Mouse (Mus musculus) limb, embryonic 14.5 days (tissue): Measurements from ENCODE around the gene Gm13023. TPM values are rescaled to one million over a fixed set of nuclear protein-coding genes. Genes with fewer than 3 reads are reported as not detected.
"Not testable (repeated sequence)": the region's sequence is repeated elsewhere in the genome, so short reads cannot be mapped to it uniquely, and the experiment has no call there.

Experiments used
- ATAC-seq: fragments of 200-750 bp; cut with Nextera tagmentation; 2 replicates; pipeline ENCODE4 v1.8.0; 2017; ENCODE audit warnings: low read depth, moderate number of reproducible peaks, moderate TSS enrichment; ENCODE audit not compliant: low FRiP score
- DNase-seq: peaks from one replicate; pipeline ENCODE4 v3.0.0-alpha.2; 2015; ENCODE audit warnings: low spot score
- H3K27ac ChIP-seq: fragments of 300-500 bp; sonication (generic); replicated peaks from 2 replicates; pipeline ENCODE4 v1.5.1; 2014; ENCODE audit warnings: low read depth, mild to moderate bottlenecking, low read length, moderate library complexity, mixed read lengths
- H3K27me3 ChIP-seq: fragments of 300-500 bp; sonication (generic); 2 replicates; pipeline ENCODE4 v1.6.1; 2014; ENCODE audit warnings: low read length, mixed read lengths; ENCODE audit not compliant: control insufficient read depth, insufficient read depth
- H3K36me3 ChIP-seq: fragments of 300-500 bp; sonication (generic); 2 replicates; pipeline ENCODE4 v1.6.1; 2014; ENCODE audit warnings: mild to moderate bottlenecking, low read length, moderate library complexity, mixed read lengths; ENCODE audit not compliant: control insufficient read depth, insufficient read depth
- H3K4me1 ChIP-seq: fragments of 300-500 bp; sonication (generic); 2 replicates; pipeline ENCODE4 v1.6.1; 2014; ENCODE audit warnings: antibody characterized with exemption, low read length, mixed read lengths; ENCODE audit not compliant: control insufficient read depth, insufficient read depth
- H3K4me2 ChIP-seq: fragments of 300-500 bp; sonication (generic); replicated peaks from 2 replicates; pipeline ENCODE4 v1.6.1; 2014; ENCODE audit warnings: low read depth, mild to moderate bottlenecking, low read length, moderate library complexity; ENCODE audit not compliant: severe bottlenecking
- H3K4me3 ChIP-seq: fragments of 300-500 bp; sonication (generic); replicated peaks from 2 replicates; pipeline ENCODE4 v1.5.1; 2014; ENCODE audit warnings: low read length
- H3K9ac ChIP-seq: fragments of 300-500 bp; sonication (generic); 2 replicates; pipeline ENCODE4 v1.6.1; 2014; ENCODE audit warnings: mild to moderate bottlenecking, low read depth, low read length, moderate library complexity; ENCODE audit not compliant: severe bottlenecking
- H3K9me3 ChIP-seq: fragments of 300-500 bp; sonication (generic); 2 replicates; pipeline ENCODE4 v1.6.1; 2016; ENCODE audit warnings: low read length; ENCODE audit not compliant: control insufficient read depth
- POLR2A ChIP-seq: fragments of 200-500 bp; IDR thresholded peaks from 2 replicates; pipeline ENCODE4 v1.8.0; 2012; ENCODE audit warnings: inconsistent platforms, mild to moderate bottlenecking, moderate library complexity, borderline replicate concordance; ENCODE audit not compliant: insufficient read depth, insufficient read length; ENCODE audit errors: extremely low read depth
- WGBS: fragments of 180-500 bp; shearing (Covaris S2); extraction: QIAGEN DNeasy Blood & Tissue Kit; methylation state at CpG from one replicate; pipeline ENCODE4 v1.1.7; 2014; 5-methylcytosine and 5-hydroxymethylcytosine counted together
- polyA plus RNA-seq, 2 experiments: library from polyadenylated mRNA; depleted of rRNA in 1 of 2; stranded (reverse) in 1 of 2; unstranded in 1 of 2; fragments of >200 nt; fragmentation: Nextera tagmentation in 1 of 2; extraction: Ambion mirVana in 1 of 2; gene quantifications; 2 replicates each; pipeline versions ENCODE4 v1.2.1 to v1.2.3; 2012 to 2014

The Gm13023 gene
- polyA plus RNA-seq (2012; rRNA removed) (not detected in 2 replicates), polyA plus RNA-seq (2014; fragmentation: Nextera tagmentation; extraction: Ambion mirVana) (not detected in 2 replicates)

DNA sequence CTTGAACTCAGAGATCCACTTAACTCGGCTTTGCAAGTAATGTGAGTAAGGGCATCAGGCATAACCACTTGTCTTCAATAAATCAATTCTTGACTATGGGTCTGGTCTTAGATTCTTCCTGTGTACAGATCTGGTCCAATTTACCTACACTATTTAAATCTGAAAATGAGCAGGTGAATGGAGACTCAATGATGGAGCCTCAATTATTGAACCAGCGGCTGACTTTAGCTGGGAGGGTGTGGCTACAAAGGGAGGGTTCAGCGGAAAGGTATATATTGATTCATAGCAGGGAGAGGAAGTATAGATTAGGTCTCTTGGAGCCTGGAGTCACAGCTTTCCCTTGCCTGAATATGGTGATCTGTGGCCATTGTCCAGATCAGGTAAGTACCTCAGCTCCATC, at the start of gene Gm13023:
Gene Gm13023, plus strand, starts transcription at position 301 of the 400 bp plus-strand sequence.
- H3K9ac ChIP-seq, H3K4me3 ChIP-seq, H3K4me1 ChIP-seq, H3K9me3 ChIP-seq, H3K4me2 ChIP-seq, DNase-seq, H3K36me3 ChIP-seq, ATAC-seq, H3K27me3 ChIP-seq, H3K27ac ChIP-seq: not testable (repeated sequence)
- 94% methylated on average over 3 of the region's 3 CpGs for WGBS

DNA sequence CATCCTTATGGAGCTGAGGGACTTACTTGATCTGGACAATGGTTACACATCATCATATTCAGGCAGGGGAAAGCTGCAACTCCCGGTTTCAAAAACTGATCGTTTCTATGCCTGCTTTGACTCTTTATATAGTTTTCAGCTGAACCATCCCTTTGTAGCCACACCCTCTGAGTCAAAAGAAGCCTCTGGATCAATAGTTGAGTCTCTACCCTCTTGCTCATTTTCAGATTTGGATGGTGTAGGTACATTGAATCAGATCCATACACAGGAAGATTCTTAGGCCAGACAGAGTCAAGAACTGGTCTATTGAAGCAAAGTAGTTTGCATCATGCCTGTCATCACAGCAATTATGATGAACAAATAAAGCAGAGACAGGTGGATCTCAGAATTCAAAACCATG, 26.8 kb downstream of the Gm13023 start, which contains the start of gene Gm13084:
Gene Gm13084, minus strand, starts transcription at position 101 of the 400 bp plus-strand sequence.
- no peaks in the 10 kb centered on the region for H3K4me1 ChIP-seq
- H3K9ac ChIP-seq = no peak within 1 kb of the TSS
- ATAC-seq (no peak), DNase-seq (no peak)
- H3K27me3 ChIP-seq = no peaks in the 10 kb centered on the region
- 83% methylated on average over 2 of the region's 2 CpGs for WGBS
- no peak within 1 kb of the TSS for H3K4me2 ChIP-seq
- H3K36me3 ChIP-seq = no peaks in the 10 kb centered on the region
- H3K9me3 ChIP-seq = no peaks in the 10 kb centered on the region
- TF ChIP-seq POLR2A = no peak
- no peak within 1 kb of the TSS for H3K4me3 ChIP-seq
- no peak within 1 kb of the TSS for H3K27ac ChIP-seq

Other genes starting within 250 kb of the Gm13023 start
- not detected in 2 replicates for gene BC080695, start 237.7 kb upstream of the Gm13023 start, polyA plus RNA-seq (2012; rRNA removed)
- gene BC080695, start 237.7 kb upstream of the Gm13023 start, polyA plus RNA-seq (2014; fragmentation: Nextera tagmentation; extraction: Ambion mirVana) = not detected in 2 replicates
- gene Gm13057, start 237.6 kb upstream of the Gm13023 start, polyA plus RNA-seq (2012; rRNA removed) = not detected in 2 replicates
- gene Gm13057, start 237.6 kb upstream of the Gm13023 start, polyA plus RNA-seq (2014; fragmentation: Nextera tagmentation; extraction: Ambion mirVana) = not detected in 2 replicates
- not detected in 2 replicates for gene Gm13083, start 174.3 kb upstream of the Gm13023 start, polyA plus RNA-seq (2012; rRNA removed)
- not detected in 2 replicates for gene Gm13083, start 174.3 kb upstream of the Gm13023 start, polyA plus RNA-seq (2014; fragmentation: Nextera tagmentation; extraction: Ambion mirVana)
- gene Gm13088, start 132.1 kb upstream of the Gm13023 start, polyA plus RNA-seq (2012; rRNA removed) = not detected in 2 replicates
- not detected in 2 replicates for gene Gm13088, start 132.1 kb upstream of the Gm13023 start, polyA plus RNA-seq (2014; fragmentation: Nextera tagmentation; extraction: Ambion mirVana)
- not detected in 2 replicates for gene Gm13089, start 86.6 kb upstream of the Gm13023 start, polyA plus RNA-seq (2012; rRNA removed)
- gene Gm13089, start 86.6 kb upstream of the Gm13023 start, polyA plus RNA-seq (2014; fragmentation: Nextera tagmentation; extraction: Ambion mirVana) = not detected in 2 replicates
- not detected in 2 replicates for gene Gm13078, start 69.9 kb upstream of the Gm13023 start, polyA plus RNA-seq (2012; rRNA removed)
- gene Gm13078, start 69.9 kb upstream of the Gm13023 start, polyA plus RNA-seq (2014; fragmentation: Nextera tagmentation; extraction: Ambion mirVana) = not detected in 2 replicates
- gene Gm13084, start 26.7 kb downstream of the Gm13023 start, polyA plus RNA-seq (2012; rRNA removed) = not detected in 2 replicates
- not detected in 2 replicates for gene Gm13084, start 26.7 kb downstream of the Gm13023 start, polyA plus RNA-seq (2014; fragmentation: Nextera tagmentation; extraction: Ambion mirVana)
- not detected in 2 replicates for gene Gm13103, start 57.1 kb downstream of the Gm13023 start, polyA plus RNA-seq (2012; rRNA removed)
- not detected in 2 replicates for gene Gm13103, start 57.1 kb downstream of the Gm13023 start, polyA plus RNA-seq (2014; fragmentation: Nextera tagmentation; extraction: Ambion mirVana)
- gene Pramef6, start 111.0 kb downstream of the Gm13023 start, polyA plus RNA-seq (2012; rRNA removed) = not detected in 2 replicates
- gene Pramef6, start 111.0 kb downstream of the Gm13023 start, polyA plus RNA-seq (2014; fragmentation: Nextera tagmentation; extraction: Ambion mirVana) = not detected in 2 replicates
- gene Pramef25, start 161.7 kb downstream of the Gm13023 start, polyA plus RNA-seq (2012; rRNA removed) = not detected in 2 replicates
- gene Pramef25, start 161.7 kb downstream of the Gm13023 start, polyA plus RNA-seq (2014; fragmentation: Nextera tagmentation; extraction: Ambion mirVana) = not detected in 2 replicates
- not detected in 2 replicates for gene Gm13101, start 177.6 kb downstream of the Gm13023 start, polyA plus RNA-seq (2012; rRNA removed)
- gene Gm13101, start 177.6 kb downstream of the Gm13023 start, polyA plus RNA-seq (2014; fragmentation: Nextera tagmentation; extraction: Ambion mirVana) = not detected in 2 replicates
- not detected in 2 replicates for gene Pramef17, start 205.0 kb downstream of the Gm13023 start, polyA plus RNA-seq (2012; rRNA removed)
- not detected in 2 replicates for gene Pramef17, start 205.0 kb downstream of the Gm13023 start, polyA plus RNA-seq (2014; fragmentation: Nextera tagmentation; extraction: Ambion mirVana)